Comparison of ENCODE assay signal across 20 mouse cellular contexts in the genomic region with DNA sequence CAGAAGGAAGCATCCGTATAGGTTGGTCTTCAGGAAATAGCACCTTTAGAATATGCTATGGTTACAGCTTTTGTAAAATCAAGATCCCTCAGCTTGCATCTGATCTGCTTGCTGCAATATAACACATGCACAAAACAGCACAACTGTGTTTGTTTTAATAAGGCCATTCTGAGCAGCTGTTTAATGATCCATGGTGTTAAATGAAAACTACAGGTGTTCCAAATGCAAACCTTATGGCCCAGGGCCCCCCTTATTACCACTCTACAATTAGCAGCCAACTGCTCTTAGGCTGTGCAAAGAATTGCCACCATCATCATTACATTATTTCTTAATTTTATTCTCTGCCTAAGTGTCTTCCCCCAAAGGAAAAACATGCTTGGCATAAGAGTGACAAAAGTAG.
"Had no signal": no experiment of that assay in that cellular context is flagged by ENCODE, and none has a peak within 500 bp of the region (broad histone marks: within the 10 kb centered on the region; RNA-seq: fewer than 3 reads in every experiment).

No protein-coding gene starts in this region.

- H3K4me1 ChIP-seq: limb, embryonic 15.5 days; midbrain, embryonic 12.5 days; midbrain, embryonic 15.5 days; neural tube, embryonic 13.5 days; stomach, embryonic 15.5 days had no signal

- H3K27ac ChIP-seq: limb, embryonic 15.5 days; liver, embryonic 14.5 days; macrophage; midbrain, embryonic 12.5 days; midbrain, embryonic 15.5 days; neural tube, embryonic 13.5 days; stomach, embryonic 15.5 days had no signal

- H3K27me3 ChIP-seq: limb, embryonic 15.5 days; midbrain, embryonic 12.5 days; midbrain, embryonic 15.5 days; neural tube, embryonic 13.5 days; stomach, embryonic 15.5 days had no signal

- H3K9me3 ChIP-seq: limb, embryonic 15.5 days; midbrain, embryonic 12.5 days; midbrain, embryonic 15.5 days; stomach, embryonic 15.5 days had no signal

- H3K36me3 ChIP-seq: limb, embryonic 15.5 days; midbrain, embryonic 12.5 days; midbrain, embryonic 15.5 days; neural tube, embryonic 13.5 days; stomach, embryonic 15.5 days had no signal

- H3K4me3 ChIP-seq: limb, embryonic 15.5 days; midbrain, embryonic 12.5 days; midbrain, embryonic 15.5 days; neural tube, embryonic 13.5 days; stomach, embryonic 15.5 days had no signal

- DNase-seq: kidney, adult 18-20 months; kidney, adult 9 months; kidney, postnatal 14 days; kidney, postnatal 4 days; left cerebral cortex, postnatal 4 days; liver, postnatal 0 days; lung, embryonic 14.5 days; right cerebral cortex, adult 18-20 months; right cerebral cortex, postnatal 14 days; right cerebral cortex, postnatal 4 days; thymus, postnatal 36 days had no signal

- H3K9ac ChIP-seq: limb, embryonic 15.5 days; liver, embryonic 14.5 days; liver, postnatal 0 days; lung, embryonic 14.5 days; midbrain, embryonic 12.5 days; midbrain, embryonic 15.5 days; neural tube, embryonic 13.5 days; stomach, embryonic 15.5 days had no signal

- ATAC-seq: liver, postnatal 0 days; lung, postnatal 0 days; midbrain, embryonic 15.5 days had no signal

- H3K4me2 ChIP-seq: limb, embryonic 15.5 days; liver, embryonic 11.5 days; lung, embryonic 14.5 days; midbrain, embryonic 12.5 days; midbrain, embryonic 15.5 days; neural tube, embryonic 13.5 days; stomach, embryonic 15.5 days had no signal
